Mouse (Mus musculus): Measurements from ENCODE around the gene Rbm20.
"Not testable (repeated sequence)": the region's sequence is repeated elsewhere in the genome, so short reads cannot be mapped to it uniquely, and the experiment has no call there.

Gene Rbm20

DNA sequence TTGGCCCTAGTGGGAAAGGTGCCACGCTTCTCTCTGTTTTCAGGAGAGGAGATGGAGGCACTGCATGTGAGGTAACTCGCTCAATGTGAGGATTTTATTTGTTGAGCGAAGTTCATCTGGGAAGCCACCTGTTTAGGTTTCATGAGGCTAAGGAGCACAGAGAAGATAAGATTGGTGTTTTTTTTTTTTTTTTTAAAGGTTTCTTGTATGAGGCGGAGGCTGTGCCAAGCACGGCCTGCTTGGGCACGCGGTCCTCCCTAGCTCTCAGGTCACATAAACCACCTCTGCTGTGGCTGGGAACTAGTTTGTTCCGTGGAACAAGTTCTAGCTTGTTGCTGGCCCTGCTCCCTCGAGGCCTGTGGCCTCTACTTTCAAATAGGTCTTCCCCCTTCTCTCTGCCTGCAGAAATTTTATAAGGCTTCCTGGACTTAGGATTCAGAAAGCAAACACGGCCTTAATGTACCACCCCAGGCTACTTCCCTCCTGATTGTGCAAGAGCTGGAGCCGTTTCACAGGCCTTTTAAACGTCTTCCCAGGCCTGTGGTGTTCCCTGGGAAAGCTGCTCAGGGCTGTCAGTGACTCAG, 217.5 kb downstream of the Rbm20 start:
- in situ Hi-C loops (cut with MboI, MseI), result loop anchor here in 1 of 2 experiments (5.0 kb wide), 1 partner anchor 92 kb away; no protein-coding TSS in a partner anchor

DNA sequence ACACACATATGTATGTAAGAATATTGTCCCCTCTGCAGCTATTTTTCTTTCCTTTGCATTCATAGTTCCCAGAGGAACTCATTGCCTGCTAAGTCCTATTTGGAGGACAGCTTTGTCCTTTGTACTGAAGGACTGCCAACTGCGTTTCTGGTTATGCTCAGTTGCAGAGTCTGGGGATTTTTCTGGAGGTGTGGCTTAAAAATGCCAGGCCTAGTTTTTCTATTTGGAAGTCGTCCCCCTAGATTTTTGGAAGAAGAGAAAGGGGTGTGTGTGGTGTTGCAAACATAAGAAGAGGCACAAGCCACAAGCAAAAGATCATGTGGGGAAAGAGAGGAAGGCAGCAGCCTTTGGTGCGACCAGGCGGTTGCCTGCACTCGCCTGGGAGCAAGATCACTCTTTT, 220.9 kb downstream of the Rbm20 start:
- in situ Hi-C loops (cut with MboI, MseI), result loop anchor here in 1 of 2 experiments (5.0 kb wide), 1 partner anchor 96 kb away; no protein-coding TSS in a partner anchor

DNA sequence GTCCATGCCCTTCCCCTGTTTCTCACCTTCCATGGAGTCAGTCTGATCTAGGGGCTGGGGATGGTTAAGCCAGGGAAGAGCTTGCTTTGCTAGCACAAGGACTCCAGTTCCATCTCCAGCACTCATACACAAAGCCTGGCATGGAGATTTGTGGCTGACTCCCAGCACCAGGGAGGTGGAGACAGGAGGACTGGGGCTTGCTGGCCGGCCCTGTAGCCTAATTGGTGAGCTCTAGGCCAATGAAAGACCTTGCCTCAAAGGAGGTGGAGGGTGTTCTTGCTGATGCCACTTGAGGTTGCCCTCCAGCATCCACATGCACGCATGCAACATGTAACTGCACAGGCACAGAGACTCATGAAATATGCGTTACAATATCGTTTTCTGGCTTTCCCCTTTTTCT, 221.4 kb downstream of the Rbm20 start:
- in situ Hi-C loops (cut with MboI, MseI), result loop anchor here in 1 of 2 experiments (5.0 kb wide), 1 partner anchor 96 kb away; no protein-coding TSS in a partner anchor

DNA sequence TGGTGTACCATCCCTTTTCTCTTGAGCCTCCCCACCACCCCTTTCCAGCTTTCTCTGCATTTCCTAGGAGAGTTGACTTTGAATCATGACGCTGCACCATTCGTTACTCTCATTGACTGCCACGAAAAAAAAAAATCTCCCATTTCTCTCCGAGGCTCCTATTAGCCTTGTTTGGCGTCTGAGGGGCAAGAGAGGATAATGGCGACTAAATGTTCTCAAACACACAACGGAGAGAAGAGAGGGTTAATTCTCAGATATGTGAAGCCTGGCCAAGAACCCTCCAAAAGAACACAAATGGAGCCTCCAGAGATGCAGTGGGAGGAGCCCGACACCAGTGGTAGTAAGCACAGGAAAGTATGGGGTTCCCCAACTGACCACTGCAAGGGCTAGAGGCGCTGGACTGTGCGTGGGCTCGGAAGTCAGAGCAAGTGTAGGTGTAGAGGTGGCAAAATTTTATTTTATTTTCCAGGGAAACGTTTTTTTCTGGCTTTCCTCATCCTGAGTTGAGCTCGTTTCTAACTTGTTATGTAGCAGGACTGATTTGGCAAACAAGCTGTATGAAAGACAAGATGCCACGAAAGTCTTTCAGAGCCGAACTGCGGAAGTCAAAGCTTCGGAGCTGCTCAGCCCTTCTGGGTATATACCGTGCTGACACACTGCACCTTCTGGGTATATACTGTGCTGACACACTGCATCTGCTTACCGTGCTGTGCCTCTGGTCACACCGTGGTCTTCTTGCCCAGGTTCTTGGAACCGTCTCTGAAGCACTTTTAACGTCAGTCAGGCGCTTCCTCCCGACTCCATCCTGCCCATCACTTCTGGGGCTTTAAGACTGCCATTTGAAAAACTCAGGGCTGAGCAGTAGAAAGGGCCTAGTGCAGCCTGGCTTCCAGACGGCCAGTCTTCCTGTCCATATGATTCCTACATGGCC, 222.1 kb downstream of the Rbm20 start:
- in situ Hi-C loops (cut with MboI, MseI), result loop anchor here in 1 of 2 experiments (5.0 kb wide), 1 partner anchor 97 kb away; no protein-coding TSS in a partner anchor

DNA sequence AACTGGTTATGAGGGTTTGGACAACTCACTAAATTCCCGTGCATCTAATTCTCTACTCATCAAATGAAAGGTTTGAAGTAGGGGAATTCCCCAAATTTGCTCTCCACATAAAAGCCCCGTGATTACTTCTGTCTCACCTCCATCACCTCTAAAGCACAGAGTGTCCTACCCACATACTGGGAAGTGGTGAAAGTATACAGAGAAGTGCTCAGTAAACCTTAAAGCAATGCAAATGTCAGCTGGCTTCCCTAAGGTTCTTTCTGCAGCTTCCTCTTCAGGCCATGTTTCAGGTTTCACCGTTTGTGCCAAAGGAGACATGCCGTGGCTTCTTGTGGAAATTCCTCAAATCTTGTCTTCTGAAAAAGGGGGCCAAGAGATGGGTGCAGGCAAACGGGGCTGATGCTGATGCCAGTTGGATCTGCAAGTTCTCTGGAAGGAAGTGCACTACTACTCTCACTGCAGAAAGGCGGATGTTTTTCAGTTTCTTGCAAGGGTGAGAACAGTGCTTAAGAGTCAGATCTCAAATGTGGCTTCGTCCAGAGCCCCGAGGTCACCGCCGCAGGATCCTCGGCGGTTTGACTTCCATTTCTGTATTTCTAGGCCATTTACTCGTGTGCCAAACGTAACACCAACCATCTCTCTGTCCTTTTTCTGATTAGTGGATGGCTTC, 223.0 kb downstream of the Rbm20 start:
- in situ Hi-C loops (cut with MboI, MseI), result loop anchor here in 1 of 2 experiments (5.0 kb wide), 1 partner anchor 98 kb away; no protein-coding TSS in a partner anchor

DNA sequence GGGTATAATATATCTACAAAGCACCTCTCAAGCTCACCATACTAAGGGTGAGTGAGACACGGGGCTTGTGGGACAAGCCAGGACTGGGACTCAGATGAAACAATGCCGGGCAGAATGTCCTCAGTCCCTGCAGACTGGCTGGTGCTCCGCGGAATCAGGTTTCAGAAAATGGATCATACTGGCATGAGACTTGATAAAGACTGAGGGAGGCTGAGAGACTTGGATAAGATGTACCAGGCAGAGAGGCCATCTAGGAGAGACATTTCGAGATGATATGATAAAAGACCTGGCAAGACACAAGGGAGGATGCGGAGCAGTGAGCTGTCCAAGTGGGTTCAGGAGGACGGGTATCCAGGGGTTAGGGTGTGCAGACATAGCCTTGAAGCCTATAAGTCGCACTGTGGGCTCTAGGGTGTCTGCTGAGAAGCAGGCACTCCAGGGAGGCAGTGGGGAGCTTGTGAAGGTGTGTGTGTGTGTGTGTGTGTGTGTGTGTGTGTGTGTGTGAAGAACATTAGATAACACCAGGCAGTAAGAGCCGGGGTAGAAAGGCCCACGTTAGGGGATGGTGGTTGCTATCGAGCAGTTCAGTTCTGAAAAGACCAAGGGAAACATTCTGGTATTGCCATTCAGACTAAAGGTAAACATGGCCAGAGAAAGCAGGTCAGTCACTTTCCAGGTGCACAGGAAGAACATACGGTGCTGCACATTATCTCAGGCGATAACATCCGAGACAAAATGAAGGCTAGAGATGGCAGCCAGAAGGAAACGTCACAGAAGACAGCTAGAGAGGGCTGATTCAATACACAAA, 225.0 kb downstream of the Rbm20 start:
- in situ Hi-C loops (cut with MboI, MseI), result no loop called here

DNA sequence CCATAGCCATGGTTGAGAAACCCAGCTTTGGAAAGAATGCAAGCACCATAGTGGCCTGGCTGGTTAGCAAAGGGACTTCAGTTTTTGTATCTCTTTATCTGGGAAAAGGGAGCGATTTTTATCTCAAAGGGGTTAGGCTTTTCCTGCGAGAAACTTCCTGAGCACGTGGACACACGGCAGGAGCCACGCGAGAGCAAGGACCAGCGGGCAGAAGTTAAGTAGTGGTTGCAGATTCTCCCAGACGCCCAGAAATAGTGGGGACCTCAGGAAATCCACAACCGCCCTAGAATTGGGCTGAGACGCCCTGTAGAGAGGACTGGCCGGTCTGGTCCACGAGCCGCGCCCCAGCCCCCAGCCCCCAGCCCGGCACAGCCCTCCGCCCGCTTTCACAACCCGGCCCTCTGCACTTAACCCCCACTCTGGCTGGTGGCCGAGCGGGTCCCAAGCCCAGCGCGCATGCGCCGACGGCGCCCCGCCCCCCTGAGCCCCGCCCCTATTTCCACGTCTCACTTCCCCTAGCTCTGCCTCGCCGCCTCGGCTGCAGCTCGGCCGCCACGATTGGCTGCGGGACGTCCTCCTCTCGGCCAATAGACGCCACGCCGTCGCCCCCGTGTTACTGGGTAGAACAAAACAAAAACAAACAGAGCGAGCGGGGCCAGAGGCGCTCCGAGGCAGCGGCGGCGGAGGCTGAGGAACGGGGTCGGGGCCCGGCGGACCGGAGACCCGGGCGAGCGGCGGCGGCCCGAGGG, 225.8 kb downstream of the Rbm20 start:
- in situ Hi-C loops (cut with MboI, MseI), result no loop called here

DNA sequence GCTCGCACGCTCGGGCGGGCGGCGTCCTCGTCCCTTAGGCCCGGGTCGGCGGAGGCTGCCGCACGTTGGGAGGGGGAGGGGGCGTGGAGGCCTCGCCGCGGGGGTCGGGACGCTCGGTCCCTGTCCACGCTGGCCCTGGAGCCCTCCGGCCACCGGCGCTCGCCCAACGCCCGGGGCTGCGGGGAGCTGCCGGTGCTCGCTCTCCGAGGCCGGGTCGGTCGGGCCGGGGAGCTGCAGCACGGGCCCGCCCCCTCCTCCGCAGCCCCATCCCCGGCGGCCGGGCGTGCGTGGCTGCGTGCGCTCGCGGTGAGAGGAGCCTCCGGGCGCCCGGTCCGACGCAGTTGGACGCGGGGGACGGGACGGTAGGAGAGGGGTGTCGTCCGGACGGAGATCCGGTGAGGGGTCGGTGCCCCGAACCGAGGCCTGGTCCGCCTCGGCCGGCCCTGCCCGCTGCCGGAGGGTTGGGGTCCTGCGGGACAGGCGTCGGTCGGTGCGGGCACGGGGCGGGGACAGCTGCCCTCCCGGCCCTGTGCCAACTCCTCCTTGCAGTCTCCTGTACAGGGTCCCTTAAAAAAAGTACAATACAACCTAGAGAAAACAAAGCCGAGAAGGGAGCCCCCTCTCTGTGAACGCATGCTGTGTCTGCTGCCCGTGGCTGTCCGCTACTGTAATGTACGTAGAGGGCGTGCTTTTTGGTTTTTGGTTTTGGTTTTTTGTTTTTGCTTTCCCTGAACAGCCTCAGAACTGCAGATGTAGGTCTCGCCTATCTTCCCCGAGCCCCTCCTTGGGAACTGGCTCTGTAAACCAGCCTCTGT, 226.6 kb downstream of the Rbm20 start:
- in situ Hi-C loops (cut with MboI, MseI), result no loop called here

DNA sequence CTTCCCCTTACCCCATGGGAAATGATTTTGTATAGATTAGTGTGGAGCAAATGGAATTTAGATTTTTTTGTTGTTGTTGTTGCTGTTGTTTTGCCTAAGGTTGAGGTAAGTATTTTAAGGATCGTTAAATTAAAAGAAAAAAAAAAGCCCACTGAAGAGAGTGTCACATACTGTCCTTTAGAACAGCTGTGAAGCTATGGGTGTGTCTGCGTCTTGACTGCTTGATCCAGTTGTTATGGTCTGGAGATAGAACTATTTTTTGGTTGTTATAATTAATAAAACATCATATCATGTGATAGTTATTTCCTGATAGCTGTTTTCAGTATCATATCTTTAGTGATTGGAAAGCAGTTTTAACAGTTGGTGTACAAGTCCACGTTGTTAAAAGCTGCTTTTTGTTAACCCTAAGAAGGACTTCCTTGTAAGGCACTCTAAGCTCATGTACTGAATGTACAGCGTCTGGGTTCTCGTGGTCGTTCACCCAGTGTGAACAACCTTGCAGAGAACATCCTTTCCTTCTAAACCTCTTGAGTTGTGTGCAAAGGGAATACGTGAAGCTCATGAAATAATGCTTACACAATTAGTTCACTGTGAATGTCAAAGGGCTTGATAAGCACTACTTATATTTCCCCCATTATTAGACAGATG, 227.9 kb downstream of the Rbm20 start:
- in situ Hi-C loops (cut with MboI, MseI), result no loop called here

DNA sequence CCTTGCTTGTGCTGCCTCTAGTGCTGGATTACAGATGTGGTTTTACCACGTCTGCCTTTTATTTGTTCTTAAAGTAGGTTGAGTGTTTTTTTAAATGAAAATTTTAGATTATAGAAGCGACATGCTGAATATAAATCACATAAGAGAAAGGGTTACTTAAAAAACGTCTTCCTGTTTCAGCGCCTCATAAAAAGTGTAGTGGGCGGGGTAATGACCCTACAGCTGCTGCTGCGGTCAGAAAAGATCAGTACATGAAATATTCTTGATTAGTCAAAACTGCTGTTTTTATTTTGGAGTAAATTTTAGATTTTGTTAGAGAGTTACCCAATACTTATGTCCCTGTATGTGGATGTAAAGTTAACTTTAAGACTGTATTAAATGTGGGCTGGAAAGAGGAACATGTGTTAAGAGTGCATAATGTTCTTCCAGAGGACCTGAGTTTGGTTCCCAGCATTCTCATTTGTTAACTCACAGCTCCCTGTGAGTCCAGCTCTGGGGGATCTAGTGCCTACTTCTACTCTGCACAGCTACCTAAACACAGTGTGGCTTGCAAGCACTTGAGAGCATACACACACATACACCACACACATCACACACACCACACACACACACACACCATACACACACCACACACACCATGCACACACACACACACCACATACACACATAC, 229.1 kb downstream of the Rbm20 start:
- in situ Hi-C loops (cut with MboI, MseI), result no loop called here

DNA sequence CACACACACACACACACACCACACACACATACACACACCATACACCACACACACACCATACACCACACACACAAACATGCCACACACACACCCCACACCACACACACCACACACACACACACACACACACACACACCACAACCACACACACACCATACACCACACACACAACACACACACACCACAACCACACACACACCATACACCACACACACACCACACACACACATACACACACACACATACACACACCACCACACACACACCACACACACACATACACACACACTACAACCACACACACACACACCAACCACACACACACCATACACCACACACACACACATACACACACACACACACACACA, 229.6 kb downstream of the Rbm20 start:
- in situ Hi-C loops (cut with MboI, MseI), result not testable (repeated sequence)

DNA sequence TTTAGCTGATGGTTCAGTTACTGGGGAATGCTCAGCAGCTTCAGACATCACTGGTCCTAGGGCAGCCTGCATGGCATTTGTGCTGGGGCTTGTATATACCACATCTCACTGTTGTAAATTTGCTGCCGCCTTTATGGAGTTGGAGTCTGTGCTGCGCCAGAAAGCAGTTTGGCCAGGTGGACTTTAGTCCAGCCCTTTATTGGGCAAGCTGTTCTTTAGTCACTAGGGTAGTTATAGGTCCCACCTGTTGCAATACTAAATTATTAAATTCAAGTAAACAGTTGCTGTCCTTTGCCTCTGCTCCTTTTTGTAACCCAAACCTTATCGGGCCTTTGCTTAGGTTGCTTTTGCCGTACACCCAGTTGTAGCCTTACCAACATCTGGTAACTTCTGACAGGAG, 237.8 kb downstream of the Rbm20 start:
- in situ Hi-C loops (cut with MboI, MseI), result no loop called here

Data from T-helper 17 cell (primary cell).